Mouse (Mus musculus) NIH3T3 (cell line): Measurements from ENCODE around the gene Upk3bl.

Experiments used
- DNase-seq: peaks from one replicate; pipeline ENCODE4 v3.0.0-alpha.2; 2012; ENCODE audit warnings: low read depth

Gene Upk3bl

GRCm38 (mm10) chr5:136054301-136055077 lies at the start of gene Upk3bl:
TSS of gene Upk3bl (plus strand) at chr5:136054492.
- DNase-seq, result no peak

GRCm38 (mm10) chr5:136004537-136004936 lies 49.8 kb upstream of the Upk3bl start:
- no peak for DNase-seq

- peak; percentile 28 for DNase-seq
These were observed 46.5 kb upstream of the Upk3bl start for GRCm38 (mm10) chr5:136007745-136008144.

- DNase-seq, result no peak
These were observed 39.4 kb upstream of the Upk3bl start for GRCm38 (mm10) chr5:136014877-136015276.

DNA sequence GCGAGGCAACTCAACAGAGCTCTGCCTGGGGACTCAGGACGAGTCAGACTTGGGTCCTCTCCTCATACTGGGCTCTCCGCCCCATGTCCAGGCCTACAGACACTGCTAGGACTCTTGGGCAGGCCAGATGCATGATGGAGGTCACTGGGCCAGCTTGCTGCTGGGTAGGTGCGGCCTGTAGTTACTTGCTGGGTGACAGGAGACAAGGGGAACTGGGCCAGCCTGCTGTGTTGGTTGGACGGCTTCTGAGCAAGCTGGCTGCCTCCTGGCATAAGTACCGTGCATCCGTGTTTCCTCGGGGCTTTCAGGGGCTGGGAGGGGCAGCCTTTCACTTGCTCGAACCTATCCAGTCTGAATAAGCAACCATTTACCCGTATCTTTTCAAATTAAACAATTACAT lies 38.7 kb upstream of the Upk3bl start:
- no peak for DNase-seq

DNA sequence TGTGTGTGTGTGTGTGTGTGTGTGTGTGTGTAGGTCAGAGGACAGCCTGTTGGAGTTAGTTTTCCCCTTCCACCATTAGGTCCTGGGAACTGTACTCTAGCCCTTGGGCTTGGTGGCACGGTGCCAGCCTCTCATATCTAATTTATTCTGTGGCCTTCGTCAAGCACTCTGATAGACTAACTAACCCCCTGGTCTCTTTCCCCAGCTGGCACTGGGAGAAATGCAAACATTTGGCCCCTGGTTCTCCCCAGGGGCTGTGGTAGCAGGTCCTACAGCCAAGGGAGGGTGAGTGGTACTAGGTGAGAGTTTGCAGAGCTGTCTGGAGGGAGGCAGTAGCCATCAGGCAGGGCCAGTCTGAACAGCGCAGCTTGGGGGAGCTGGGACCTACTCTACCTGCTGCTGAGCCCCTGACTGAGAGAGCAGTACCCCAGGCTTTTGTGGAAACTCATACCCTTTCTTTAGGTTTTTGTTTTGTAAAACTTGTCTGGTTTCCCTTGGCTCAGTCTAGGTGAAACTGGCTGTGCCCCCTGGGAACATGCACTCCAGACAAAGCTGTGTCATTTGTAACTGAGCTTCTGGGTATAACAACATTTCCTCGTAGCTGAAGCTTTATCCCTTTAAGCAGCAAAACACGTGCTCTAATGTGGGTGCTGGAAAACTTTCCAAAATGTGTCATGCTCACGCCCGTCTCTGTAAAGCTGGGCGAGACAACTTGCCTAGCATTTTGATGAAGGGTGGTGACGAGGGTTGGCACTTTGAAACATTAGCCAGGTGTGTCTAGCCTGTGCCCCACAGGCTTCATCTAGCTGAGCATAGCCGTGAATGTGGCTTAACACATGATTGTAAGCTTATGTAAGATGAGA lies 38.0 kb upstream of the Upk3bl start:
- DNase-seq, result no peak

DNA sequence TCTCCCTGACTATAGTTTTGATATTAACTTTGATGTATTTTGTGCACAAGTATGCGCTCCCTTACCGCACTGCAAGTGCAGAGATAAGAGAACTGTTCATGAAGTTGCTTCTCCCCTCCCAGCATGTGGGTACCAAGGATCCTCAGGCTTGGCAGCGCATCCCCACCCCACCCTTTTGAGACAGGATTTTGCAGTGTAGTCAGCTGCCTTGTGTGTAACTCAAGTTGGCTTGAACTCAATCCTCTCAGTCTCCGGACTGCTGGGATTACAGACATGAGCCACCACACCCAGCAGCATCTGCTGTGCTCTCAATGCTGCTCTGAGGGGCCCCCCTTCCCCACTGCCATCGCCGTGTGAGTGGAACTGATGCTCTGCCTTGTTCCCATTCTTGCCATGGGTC lies 37.0 kb upstream of the Upk3bl start:
- no peak for DNase-seq

DNA sequence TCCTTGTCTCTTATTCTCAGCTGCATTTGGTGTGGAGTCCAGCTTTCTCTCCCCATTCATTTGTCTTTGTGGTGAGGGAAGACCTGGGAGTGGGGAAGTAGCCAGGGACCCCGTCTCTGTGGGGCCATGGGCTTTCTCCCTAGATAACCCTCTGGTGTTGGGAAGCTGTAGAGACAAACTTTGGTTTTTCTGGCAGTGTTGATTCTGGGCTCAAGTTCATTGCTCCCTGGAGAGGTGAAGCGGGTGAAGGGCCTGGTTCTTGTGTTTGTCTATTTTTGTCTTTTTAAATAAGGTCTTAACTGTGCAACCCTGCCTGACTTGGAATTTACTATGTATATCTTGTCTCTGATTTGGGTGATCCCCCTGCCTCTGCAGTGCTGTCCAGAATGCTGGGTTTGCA lies 35.6 kb upstream of the Upk3bl start:
- DNase-seq, result no peak

GRCm38 (mm10) chr5:136019907-136020306 lies 34.4 kb upstream of the Upk3bl start:
- DNase-seq, result peak; percentile 66

- no peak for DNase-seq
These were observed 28.6 kb upstream of the Upk3bl start for GRCm38 (mm10) chr5:136025712-136026111.

DNA sequence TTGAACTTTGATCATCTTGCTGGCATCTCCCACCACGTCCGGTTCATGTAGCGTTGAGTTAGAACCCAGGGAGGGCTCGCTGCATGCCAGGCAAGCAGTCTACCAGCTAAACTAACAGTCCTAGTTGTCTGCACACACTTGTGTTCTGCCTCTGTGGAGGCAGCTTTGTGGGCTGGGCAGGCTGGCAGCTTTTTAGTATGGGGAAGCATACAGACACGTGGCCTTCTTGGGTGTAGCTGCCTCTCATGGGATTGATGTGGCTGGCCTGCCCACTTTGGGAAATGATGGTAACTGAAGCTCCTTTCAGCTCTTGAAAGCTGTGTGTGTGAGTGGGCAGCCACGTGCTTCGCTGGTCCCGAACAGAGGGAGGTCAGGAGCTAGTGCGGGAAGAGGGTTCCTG lies 27.4 kb upstream of the Upk3bl start:
- DNase-seq, result no peak

DNA sequence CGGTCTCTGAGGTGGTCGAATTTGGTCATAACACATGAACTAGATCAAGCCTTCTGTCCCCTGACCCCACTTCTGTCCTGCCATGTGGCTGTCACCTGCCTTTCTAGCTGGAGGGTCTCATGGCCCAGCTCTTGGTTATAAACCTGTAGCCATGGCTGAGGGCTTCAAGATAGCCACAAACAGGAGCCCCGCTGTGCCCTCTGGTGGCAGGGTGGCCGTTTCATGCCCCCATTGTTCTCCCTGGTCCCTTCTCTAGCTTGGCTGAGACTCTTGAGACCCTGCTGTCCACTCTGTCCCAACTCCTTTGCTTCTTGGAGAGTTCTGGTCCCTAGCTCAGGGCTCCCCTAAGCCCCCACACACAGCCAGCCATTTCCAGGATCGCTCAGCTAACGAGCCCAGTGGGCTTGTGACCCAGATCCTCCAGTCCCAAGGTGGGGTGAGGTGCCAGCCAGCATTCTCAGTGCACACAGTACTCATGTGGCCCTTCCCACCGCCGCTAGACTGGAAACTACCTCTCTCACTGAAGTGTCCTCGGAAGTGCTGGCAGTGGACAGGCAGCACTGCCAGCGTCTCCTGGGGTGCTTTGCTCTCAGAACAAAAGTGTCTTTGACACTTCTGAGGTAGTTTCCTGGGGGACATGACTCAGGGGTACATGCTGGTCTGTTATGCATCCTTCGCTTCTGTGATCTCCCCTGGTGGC lies 26.5 kb upstream of the Upk3bl start:
- DNase-seq, result no peak

DNA sequence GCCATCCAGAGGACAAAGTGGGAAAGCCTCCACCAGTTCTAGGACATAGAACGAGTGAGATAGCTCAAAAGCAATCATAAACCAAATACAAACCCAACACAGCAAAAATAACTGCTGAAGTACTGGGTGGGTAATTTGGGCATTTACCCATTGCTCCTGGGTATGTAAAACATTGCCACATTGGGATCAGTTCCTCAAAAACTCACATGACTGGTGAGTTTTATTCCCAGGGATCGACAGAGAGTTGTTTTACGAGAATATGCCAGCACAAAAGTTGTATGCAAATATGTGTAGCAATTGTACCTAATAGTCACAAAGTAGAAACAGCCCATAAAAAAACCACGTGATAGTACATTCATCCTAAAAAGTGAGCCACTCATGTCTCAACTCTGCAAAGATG lies 19.4 kb upstream of the Upk3bl start:
- no peak for DNase-seq

DNA sequence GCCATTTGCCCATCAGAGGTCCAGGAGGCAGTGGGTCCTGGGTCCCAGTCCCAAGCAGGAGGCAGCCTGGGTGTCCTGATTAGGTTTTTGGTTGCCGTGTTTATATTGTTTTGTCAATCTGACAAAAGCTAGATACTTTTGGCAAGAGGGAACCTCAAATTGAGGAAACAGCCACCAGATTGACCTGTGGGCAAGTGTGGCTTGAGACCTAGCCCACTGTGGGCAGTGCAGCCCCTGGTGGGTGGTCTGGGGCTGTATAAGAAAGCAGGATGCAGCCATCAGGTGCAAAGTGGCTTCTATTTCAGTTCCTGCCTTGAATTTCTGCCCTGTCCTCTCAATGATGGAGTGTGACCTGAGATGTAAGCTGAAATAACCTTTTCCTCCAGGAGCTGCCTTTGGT lies 19.0 kb upstream of the Upk3bl start:
- no peak for DNase-seq

GRCm38 (mm10) chr5:136036667-136037066 lies 17.6 kb upstream of the Upk3bl start:
- no peak for DNase-seq

GRCm38 (mm10) chr5:136038258-136039214 lies 15.8 kb upstream of the Upk3bl start, which contains the start of gene Upk3b:
TSS of gene Upk3b (plus strand) at chr5:136038496.
- no peak for DNase-seq

DNA sequence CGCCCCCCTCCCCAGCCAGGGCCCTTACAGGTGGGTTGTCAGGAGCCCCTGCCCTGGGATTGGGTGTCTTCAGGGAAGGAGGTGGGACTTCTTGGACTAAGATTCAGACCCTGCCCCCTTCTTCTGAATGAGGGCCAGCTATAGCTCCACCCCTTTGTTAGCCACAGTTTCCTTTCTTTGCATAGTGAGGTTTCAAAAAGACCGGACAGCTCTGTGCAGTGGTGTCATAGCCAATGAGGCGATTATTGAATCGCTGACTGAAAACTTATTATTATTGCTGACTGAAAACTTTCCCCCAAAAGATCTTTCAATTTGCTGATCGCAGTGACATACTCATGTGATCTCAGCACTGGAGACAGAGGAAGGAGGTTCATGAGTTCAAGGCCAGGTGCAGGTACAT lies 14.1 kb upstream of the Upk3bl start:
- DNase-seq, result no peak

GRCm38 (mm10) chr5:136041260-136041659 lies 13.0 kb upstream of the Upk3bl start:
- peak; percentile 66 for DNase-seq

- no peak for DNase-seq
These were observed 12.6 kb upstream of the Upk3bl start for GRCm38 (mm10) chr5:136041666-136042065.

- DNase-seq, result peak; percentile 57
These were observed 9.4 kb upstream of the Upk3bl start for GRCm38 (mm10) chr5:136044865-136045264.

- DNase-seq, result peak; percentile 59
These were observed 8.9 kb upstream of the Upk3bl start for GRCm38 (mm10) chr5:136045408-136045807.
